Mouse (Mus musculus) embryo, embryonic 11 days (tissue): ENCODE results near the gene Grk6.
"Not testable (repeated sequence)": the region's sequence is repeated elsewhere in the genome, so short reads cannot be mapped to it uniquely, and the experiment has no call there.

Source experiments
- DNase-seq: peaks from one replicate; pipeline ENCODE4 v3.0.0-alpha.2; 2015

The Grk6 gene

DNA sequence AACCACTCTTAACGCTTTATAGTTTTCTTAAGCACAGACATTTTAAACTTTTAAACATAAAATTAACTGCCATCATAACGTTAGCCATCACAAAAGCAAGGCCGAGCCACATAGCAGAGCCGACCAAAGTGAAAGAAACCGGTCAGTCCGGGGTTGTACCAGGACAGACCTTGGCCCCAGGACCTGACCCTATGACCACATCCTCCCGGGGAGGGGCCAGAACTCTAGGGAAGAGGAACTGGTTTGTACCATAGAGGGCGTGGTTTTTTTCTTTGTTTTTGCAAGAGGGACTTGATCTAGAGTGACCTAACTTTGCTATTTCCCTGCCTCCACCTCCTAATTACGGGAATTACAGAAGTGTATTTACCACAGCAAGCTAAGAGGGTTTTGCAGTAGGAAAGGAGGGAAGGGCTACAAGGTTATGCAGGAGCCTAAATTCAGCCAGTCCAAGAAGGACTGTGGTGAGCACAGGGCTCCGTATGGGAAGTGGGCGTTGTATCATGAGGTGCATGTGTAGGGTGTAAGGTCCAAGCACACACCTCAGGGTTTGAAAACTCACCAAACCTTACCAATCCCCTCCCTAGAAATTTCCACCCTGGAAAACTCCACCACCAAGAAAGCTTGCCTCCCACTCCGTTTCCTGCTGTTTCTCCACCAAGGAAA is 15.5 kb upstream of the Grk6 start:
- DNase-seq, result no peak

GRCm38 (mm10) chr13:55430566-55430965 is 14.3 kb upstream of the Grk6 start:
- DNase-seq, result no peak

DNA sequence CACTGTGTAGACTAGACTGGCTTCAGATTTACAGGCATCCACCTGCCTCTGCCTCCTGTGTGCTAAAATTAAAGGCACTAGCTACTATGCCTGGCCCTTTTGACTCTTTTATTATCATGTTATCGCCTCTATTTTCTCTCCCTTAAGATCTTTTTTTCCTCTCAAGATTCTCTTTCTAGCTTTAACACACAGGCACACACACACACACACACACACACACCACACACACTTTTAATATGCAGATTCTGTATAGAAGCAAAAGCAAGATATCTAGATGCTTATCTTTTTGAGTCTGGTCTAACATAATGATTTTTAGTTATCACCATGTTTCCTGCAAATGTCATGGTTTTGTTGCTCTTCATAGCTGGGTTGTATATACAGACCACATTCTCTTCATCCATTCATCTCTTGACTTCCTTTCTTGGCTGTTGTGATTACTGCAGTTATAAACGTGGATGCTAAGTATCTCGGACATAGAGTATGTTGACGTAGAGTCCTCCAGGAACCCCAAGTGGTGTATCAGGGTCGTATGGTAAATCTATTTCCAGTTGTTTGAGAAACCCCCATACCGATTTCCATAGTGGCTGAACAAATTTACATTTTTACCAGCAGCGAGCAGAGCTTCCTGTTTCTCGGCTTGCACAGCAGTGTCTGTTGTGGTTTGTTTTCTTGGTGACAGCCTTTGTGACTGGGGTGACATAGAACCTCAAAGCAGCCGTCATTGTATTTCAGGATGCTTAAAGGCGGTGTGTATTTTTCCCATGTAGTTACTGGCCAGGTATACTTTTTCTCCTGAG is 12.8 kb upstream of the Grk6 start:
- DNase-seq, result no peak

DNA sequence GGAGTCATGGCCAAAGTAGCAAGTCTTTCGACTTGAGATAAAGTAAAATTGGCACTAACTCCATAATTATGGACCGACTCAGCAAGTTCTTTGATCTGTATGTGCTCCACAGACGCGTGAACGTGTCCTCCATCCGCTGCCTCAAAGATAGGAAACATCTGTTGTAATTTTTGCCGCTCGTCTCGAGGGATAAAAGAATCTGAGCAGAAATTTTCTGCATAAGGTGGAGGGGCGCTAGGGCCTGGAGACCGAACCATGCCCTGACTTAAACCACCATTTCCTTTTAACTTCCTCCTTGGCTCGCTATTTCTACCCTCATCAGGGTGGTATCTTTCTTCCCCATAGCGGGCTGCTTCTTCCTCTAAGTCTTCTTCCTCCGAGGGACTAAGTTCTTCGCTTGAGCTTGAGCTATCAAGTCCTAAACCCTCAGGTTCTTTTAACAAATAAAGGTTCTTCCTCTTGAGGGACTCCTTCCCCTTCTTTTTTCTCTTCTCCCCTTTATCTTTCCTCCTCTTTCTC is 7.7 kb upstream of the Grk6 start:
- not testable (repeated sequence) for DNase-seq

DNA sequence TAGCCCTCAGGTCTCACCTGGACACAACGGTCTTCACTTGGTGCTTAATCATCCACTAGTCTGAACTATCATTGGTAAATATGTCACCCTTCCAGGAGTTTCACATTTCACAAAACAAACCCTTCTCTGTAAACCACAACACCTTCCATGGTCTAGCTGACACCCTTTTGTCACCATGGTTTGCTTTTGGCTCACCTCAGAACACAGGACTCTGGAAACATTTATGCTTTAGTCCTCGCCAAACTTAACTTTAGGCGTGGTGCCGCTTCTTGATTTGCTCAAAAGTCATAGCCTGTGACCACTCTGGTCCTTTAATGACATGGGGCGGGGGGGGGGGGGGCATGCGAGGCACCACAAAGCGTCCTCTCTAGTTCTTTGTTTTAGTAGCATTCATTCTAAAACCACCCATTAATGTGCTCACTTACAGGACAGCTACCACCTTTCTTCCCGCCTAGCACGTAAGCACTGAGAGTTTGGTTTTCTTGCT is 1.0 kb upstream of the Grk6 start:
- DNase-seq, result no peak

- DNase-seq, result peak; percentile 91
Measured at GRCm38 (mm10) chr13:55444286-55444936, 461 bp upstream of the Grk6 start.

DNA sequence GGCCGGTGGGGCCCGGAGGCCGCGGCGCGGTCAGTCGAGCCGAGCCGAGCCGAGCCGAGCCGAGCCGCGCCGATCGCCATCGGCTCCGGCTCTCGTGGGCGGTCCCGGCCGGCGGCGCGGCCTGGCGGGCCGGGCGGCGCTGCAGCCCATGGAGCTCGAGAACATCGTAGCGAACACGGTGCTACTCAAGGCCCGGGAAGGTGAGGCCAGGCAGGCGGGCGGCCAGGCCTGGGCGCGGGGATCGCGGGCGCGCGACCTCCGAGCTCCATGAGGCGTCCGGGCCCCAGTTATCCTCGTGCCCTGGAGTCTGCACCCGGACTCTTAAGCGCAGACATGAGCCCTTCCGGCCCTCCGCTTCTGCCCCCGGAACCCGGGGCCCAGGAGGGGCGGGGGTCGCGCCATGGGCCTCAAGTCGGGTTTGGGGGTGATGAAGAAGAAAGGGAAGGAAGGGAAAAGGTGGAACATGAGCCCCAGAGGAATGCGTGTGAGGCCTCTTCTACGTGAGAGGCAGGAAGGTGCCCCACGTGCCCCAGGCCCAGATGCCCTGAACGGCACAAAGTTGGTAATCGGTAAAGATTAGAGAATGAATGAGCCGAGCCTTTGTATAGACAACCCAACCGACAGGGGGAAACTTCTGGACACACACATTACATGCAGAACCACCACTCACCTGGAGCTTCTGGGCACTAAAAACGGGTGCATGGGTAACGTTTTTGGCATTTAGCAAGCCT is 654 bp downstream of the Grk6 start:
- DNase-seq, result peak; percentile 78

DNA sequence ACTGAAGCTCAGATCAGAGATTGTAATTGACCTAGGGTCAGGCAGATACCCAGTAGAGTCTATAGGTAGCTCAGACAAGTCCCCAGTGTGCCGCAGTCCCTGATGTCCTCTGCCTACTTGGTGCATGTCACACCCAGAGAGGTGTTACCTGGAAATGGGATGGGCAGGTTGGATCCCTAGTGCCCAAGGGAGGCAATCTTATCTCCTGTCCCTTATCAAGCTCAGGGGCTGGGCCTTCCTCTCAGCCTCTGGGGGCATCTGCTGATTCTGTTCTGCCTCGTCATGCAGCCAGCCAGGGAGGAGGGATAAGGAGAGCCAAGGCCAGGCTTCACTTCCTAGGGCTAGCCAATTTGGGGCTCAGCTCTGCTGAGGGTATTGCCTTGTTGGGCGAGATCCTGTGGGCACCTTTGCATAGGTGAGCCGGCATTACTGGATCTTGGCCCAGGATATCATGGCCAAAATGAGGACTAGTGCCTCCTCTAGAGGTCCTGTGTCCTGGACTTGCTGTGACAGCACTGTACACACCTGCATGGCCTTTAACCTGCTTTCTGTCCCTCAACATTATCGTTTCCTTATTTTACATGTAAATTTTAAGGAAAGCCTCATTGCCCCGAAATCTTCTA is 1.7 kb downstream of the Grk6 start:
- DNase-seq, result no peak

DNA sequence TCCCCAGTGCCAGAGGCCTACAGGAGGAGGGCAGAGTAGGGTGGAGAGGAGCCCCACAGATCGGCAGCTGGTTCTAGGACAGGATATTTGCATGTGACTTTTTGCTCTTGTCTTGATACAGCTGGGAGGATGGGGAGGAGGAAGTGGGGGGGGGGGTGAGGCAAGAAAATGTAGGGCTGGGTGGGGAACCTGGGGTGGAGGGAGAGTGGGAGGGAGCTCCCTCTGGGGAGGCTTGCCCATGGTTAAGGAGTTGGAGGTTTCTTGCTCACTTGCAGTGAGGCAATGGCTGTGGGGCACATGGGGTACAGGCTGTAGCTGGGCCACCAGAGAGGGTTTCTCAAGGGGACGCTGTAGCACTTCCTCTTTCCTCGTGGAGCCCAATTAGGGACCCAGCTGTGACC is 2.7 kb downstream of the Grk6 start:
- no peak for DNase-seq

DNA sequence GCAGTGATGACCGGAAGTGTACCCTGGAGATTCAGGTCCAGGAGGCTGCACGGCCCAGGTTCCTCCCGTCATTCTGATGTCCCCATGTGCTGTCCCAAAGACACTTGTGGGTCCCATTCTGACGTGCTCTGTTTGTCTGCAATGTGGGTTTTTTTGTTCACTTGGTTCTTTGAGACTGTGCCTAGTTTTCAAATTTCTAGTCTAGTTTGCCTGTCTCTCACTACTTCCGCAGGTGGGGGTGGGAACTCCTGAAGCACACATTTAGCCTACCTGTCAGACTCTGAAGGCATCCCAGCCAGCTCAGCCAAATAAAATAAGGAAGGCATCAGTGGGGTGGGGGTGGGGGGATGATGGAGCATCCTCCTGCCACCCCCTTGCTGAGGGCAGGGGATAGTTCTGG is 3.3 kb downstream of the Grk6 start:
- DNase-seq, result no peak

- DNase-seq, result no peak
Measured at GRCm38 (mm10) chr13:55449205-55449604, 4.3 kb downstream of the Grk6 start.

DNA sequence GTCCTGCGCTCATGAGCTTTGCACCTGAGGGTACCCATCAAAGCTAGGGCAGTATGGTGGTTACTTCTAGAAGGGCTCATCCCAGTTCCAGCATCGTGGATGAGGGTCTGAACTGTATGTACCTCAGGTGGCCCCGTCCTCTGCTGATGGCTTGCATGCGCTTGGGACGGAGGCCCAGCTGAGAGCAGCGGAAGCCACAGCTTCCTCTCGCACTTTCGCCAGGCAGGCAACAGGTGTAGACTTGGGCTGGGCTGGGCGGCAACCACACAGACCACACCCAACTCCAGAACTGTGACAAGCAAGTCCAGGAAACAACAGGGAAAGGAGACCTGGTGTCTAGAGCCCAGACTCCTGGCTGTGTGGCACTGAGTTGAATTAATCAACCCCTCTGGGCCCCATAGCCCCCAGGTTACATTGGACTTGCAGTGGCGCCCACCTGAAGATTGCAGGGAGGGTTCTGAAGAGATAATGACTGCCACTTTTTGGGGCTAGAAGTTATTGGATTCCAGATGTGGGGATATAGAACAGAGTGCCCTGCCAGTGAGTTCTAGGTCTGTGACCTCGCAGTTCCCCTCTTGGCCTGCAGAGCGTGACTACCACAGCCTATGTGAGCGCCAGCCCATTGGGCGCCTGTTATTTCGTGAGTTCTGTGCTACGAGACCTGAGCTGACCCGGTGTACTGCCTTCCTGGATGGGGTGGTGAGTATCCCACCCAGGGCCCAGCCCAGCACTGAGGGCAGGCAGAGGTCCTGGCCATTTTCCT is 5.0 kb downstream of the Grk6 start:
- DNase-seq, result no peak

- no peak for DNase-seq
Measured at GRCm38 (mm10) chr13:55450511-55450980, 5.7 kb downstream of the Grk6 start.

DNA sequence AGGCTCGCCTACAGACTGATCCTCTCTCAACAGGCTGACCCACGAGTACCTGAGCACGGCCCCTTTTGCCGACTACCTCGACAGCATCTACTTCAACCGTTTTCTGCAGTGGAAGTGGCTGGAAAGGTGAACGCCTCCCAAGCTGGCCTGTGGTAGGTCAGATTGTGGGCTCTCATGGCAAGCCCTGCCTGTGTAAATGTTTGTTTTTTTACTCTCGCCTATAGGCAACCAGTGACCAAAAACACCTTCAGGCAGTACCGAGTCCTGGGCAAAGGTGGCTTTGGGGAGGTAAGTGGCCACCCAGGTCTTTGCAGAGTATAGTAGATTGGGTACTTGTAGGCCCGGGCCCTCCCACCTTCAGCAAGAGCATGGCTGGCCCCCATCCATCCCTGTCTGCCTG is 6.4 kb downstream of the Grk6 start:
- DNase-seq, result no peak

DNA sequence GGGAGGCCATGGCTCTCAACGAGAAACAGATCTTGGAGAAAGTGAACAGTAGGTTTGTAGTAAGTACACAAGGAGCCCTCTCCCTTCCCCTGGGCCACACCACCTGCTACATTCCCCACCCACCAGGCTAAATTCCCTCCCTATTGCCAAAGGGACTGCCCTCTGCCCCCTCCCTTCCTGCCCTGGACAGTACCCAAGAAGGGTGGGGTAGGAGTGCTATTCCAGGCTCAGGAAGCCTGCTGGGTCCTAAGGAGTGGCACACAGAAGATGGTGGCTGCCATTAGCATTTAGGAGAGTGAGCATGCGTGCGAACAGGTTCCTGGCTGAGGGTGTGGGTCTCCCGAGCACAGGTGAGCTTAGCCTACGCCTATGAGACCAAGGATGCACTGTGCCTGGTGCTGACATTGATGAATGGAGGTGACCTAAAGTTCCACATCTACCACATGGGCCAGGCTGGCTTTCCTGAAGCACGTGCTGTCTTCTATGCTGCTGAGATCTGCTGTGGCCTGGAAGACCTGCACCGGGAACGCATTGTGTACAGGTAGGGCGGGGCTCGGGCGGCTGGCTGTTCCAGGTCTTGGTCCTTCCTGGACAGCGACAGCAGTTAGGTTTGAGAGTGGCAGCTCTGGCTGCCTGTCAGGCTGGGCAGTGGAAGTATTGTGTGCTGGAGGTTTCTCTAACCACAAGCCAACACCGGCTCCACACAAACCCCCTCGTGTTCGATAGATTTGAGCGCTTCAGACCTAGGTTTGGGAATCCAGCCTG is 7.1 kb downstream of the Grk6 start:
- no peak for DNase-seq

DNA sequence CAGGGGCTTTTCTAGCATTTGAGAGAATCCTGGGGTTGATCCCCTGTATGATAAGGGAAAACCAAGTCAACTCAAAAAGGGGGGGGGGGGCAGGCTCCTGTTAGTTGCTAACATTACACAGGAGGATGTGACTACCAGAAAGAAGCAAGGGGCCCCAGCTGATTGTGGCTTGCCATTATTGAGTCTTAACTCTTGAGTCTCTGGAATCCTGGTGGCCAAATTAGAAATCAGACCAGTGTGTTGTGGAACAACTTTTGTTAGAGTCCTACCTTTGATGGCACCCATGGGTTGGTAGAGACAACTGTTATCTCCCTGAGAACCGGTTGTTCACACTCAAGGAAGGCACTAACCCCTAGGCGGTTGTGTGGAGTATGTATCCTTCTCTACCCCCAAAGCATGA is 18.1 kb downstream of the Grk6 start:
- no peak for DNase-seq

- DNase-seq, result no peak
Measured at GRCm38 (mm10) chr13:55463399-55464026, 18.6 kb downstream of the Grk6 start.

DNA sequence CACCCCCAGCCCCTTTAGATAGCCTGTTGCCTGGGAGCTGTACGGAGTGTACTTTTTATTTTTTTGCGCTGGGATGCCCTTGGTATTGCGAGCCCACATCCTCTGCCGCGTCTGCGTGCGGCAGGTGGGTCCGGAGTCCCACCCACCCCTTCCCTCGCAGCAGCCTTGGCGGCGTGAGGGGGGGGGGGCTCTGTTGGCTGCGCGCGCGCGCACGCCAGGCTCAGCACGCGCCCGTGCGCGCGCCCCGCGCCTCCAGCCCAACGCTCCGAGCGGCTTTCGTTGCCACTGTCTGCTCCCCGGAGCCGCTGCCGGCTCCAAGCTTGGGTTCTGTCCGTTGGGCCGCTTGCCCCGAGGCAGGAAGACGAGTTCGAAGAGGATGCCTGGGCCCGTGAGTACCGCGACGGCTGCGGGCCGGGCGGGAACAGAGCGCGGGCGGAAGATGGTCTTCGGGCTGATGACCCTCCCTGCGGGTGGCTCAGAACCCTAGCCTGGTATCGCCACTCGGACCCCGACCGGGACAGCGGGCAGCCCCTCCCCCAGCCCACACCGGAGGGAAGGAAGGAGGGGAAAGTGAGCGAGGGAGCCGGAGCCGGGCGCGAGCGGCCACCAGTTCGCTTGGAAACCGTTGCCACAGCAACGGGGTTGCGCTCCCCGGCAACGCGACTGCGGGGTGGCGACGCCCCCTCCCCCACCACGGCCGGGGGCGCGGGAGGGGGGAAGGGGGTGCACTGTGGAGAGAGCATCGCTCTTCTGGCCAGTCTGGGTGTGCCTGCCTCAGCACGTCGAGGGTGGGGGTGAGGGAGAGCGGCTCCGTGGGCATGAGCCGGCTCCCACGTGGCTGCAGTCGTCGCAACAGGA is 19.4 kb downstream of the Grk6 start, which contains the start of gene Prr7:
Gene Prr7, plus strand, starts transcription at position 241 of the 858 bp plus-strand sequence.
- peak; percentile 91 for DNase-seq

- peak; percentile 53 for DNase-seq
Measured at GRCm38 (mm10) chr13:55465184-55465583, 20.3 kb downstream of the Grk6 start.
